Mouse (Mus musculus) ES-E14 (cell line): ENCODE results near the gene Gpr108. TPM values are rescaled to one million over a fixed set of nuclear protein-coding genes. Genes with fewer than 3 reads are reported as not detected.
A peak's percentile ranks its signal among the peaks of the same experiment; 100 is the strongest.

Source experiments
- DNase-seq: peaks from one replicate; pipeline ENCODE4 v3.0.0-alpha.2; 2013; ENCODE audit warnings: low read depth, low spot score
- H3K27ac ChIP-seq: 2 replicates; pipeline ENCODE4 v1.5.1; 2012; ENCODE audit warnings: low read depth, mild to moderate bottlenecking, low read length, moderate library complexity, mixed read lengths; ENCODE audit not compliant: poor library complexity, insufficient read depth, severe bottlenecking
- H3K36me3 ChIP-seq: 2 replicates; pipeline ENCODE4 v1.6.1; 2012; ENCODE audit warnings: mild to moderate bottlenecking, low read length, moderate library complexity, mixed read lengths; ENCODE audit not compliant: control insufficient read depth, poor library complexity, insufficient read depth, severe bottlenecking
- H3K4me1 ChIP-seq, 2 experiments: fragments of 150-350 bp in 1 of 2; sonication (generic) in 1 of 2; 2 replicates each; pipeline ENCODE4 v1.6.1; 2012; ENCODE audit warnings: low read length in 2 of 2, mild to moderate bottlenecking in 1 of 2, mixed read lengths in 1 of 2; ENCODE audit not compliant: control insufficient read depth in 2 of 2, insufficient read depth in 2 of 2, poor library complexity in 1 of 2
- H3K4me3 ChIP-seq, 2 experiments: fragments of 150-350 bp in 1 of 2; sonication (generic) in 1 of 2; 2 replicates each; pipeline ENCODE4 v1.5.1; 2012; ENCODE audit warnings: low read length in 2 of 2, low read depth in 1 of 2, mild to moderate bottlenecking in 1 of 2, mixed read lengths in 1 of 2; ENCODE audit not compliant: insufficient read depth in 1 of 2, poor library complexity in 1 of 2, severe bottlenecking in 1 of 2
- H3K9ac ChIP-seq: 2 replicates; pipeline ENCODE4 v1.6.1; 2012; ENCODE audit warnings: low read depth, mild to moderate bottlenecking, low read length, mixed read lengths; ENCODE audit not compliant: poor library complexity, insufficient read depth, severe bottlenecking
- H3K9me3 ChIP-seq: fragments of 150-350 bp; sonication (generic); 2 replicates; pipeline ENCODE4 v1.6.1; 2012; ENCODE audit warnings: low read depth, mild to moderate bottlenecking, low read length; ENCODE audit not compliant: control insufficient read depth, insufficient read depth
- CHD2 ChIP-seq: IDR thresholded peaks from 2 replicates; pipeline ENCODE4 v1.6.1; 2014; ENCODE audit warnings: mild to moderate bottlenecking, low read depth, low read length, inconsistent platforms
- HCFC1 ChIP-seq: IDR thresholded peaks from 2 replicates; pipeline ENCODE4 v1.6.1; 2012; ENCODE audit warnings: low read length, inconsistent platforms, borderline replicate concordance; ENCODE audit not compliant: insufficient read depth
- MAFK ChIP-seq: IDR thresholded peaks from 2 replicates; pipeline ENCODE4 v1.6.1; 2014; ENCODE audit warnings: mild to moderate bottlenecking, low read depth, low read length, inconsistent platforms; ENCODE audit not compliant: insufficient read depth
- ZC3H11A ChIP-seq: IDR thresholded peaks from 2 replicates; pipeline ENCODE4 v1.6.1; 2012; ENCODE audit warnings: low read depth, mild to moderate bottlenecking, inconsistent platforms, low read length, borderline replicate concordance
- ZNF384 ChIP-seq: IDR thresholded peaks from 2 replicates; pipeline ENCODE4 v1.6.1; 2012; ENCODE audit warnings: low read depth, low read length, inconsistent platforms
- in situ Hi-C, 2 experiments: fragments of 600-800 bp; cut with MboI; formaldehyde crosslinking; loops; one replicate each; pipeline ENCODE4 v1.15.1; 2025; ENCODE audit warnings: low sequenced_read_pairs in 2 of 2, inconsistent platforms in 1 of 2; ENCODE audit not compliant: unreplicated experiment in 2 of 2
- total RNA-seq: library from RNA; depleted of rRNA; stranded (reverse); fragments of 300-350 nt; gene quantifications from 2 replicates; pipeline ENCODE4 v1.2.3, GENCODE M21; 2012

Gene Gpr108
- total RNA-seq, 1 experiment, result 25.0 TPM

DNA sequence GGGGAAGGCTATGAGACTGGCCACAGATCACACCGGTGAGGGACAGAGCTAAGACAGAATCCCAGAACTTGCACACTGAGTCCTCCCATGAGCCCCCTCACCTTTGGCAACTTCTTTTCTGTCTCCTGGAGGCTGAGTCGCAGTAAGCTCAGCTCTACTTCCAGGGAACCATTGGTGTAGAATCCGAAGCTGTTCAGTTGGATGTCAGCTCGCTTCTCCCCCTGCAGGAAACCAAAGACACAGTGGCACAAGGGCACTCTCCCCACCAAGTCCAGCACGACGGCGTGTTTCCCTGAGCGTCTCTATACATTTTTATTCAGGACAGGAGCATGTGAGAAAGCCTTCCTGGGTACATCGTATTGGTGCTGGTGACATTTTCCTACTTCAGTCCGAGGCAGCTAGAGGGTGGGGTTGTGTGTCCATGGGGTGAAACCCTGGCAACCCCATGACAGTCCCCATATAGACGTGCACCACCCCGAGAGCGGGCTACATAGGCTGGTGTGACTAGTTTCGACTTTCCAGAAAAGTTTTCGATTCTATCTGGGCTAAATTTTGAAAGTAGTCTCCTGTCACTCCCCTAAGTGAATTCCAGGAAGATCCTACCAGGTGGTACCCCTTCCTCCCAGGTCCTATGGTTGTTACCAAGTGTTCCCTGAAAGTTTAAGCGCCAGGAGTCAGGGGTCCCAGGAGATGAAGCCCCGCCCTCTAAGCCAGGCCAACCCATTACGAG lies 1.4 kb downstream of the Gpr108 start:
- H3K4me3 ChIP-seq, result peak overlapping the region; percentile 77 to 84
- H3K27ac ChIP-seq, result no peak overlapping the region
- in situ Hi-C loops, result no loop called here
- H3K4me1 ChIP-seq, result peaks cover 0 to 11% of the 10 kb centered on the region in 2 experiments; a peak in 3 of 4 replicates
- peak overlapping the region; percentile 87 for H3K9ac ChIP-seq
- no peak for DNase-seq
- TF ChIP-seq HCFC1 (0 out of 2 replicates have a peak, but pooled peaks have one; percentile 13), CHD2 (no peak)
- H3K9me3 ChIP-seq, result no peaks in the 10 kb centered on the region
- H3K36me3 ChIP-seq, result peaks cover 9% of the 10 kb centered on the region; the same call in 1 of the 2 replicates

DNA sequence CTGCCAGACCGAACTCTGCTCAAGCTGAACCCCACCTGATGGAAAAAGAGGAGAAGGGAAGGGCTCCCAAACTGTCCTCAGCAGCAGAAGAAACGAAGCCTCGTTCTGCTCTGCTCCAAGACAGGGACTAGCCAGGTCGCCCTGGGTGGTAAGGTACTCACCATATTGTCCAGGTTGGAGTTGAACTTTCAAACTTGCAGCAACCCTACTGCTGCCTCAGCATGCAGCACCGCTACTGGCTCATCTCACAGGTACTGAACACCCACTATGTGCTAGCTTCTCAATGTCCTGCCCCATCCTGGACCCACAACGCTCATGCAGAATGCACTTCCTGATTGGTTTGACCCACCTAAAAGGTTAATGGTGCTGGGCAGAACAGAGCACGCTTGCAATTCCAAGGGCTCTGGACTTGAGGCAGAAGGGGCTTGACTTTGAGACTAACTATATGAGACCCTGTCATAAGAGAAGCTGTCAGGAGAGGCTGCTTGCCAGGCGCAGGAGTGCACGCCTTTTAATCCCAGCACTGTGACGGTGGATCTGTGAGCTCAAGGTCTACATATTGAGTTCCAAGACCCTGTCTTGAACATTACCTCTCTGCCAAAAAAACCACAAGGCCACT lies 2.8 kb downstream of the Gpr108 start:
- peaks cover 11% of the 10 kb centered on the region; the same call in 1 of the 2 replicates for H3K36me3 ChIP-seq
- in situ Hi-C loops, result no loop called here
- H3K4me1 ChIP-seq, result peaks cover 0 to 5% of the 10 kb centered on the region in 2 experiments; a peak in 2 of 4 replicates
- H3K27ac ChIP-seq, result no peak overlapping the region
- no peak for DNase-seq
- TF ChIP-seq MAFK (no peak), CHD2 (no peak), HCFC1 (no peak), ZNF384 (no peak), ZC3H11A (no peak)
- no peak overlapping the region for H3K9ac ChIP-seq
- no peaks in the 10 kb centered on the region for H3K9me3 ChIP-seq
- H3K4me3 ChIP-seq, result no peak overlapping the region

DNA sequence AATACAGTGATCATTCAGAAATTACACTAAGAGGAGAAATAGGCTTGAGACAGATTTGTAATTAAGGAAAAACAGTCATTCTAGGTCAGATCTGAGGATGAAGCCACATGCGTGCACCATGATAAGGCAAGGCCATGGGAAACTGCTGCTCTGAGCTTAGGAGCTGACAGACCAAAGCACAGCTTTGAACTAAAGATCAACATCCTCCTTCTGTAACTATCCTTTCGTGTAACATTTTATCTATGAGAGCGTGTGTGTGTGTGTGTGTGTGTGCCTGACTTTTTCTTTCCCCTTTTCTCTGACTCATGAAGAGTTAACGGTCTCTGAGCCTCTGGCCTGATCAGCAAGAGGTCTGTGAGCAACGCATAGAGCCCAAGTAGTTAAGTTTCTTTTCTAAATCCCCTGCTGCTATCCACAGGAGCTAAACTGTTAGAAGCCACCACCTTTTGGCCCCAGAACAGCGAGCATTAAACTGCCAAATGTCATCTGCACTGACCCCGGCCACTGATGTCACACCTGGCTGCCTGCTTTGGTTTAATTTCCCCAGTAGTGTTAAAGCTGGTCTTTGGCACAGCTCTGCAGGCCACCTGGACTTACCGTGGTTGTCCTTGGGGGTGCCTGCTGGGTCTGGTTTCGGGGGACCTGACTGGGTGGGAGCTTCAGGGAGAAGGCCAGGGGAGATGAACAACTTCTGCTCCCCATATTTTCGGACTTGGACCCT lies 4.4 kb downstream of the Gpr108 start:
- Histone ChIP-seq H3K36me3 (peaks cover 11% of the 10 kb centered on the region; the same call in 1 of the 2 replicates), H3K4me1 (peaks cover 0 to 4% of the 10 kb centered on the region in 2 experiments; a peak in 2 of 4 replicates), H3K9ac (no peak overlapping the region), H3K4me3 (no peak overlapping the region), H3K27ac (no peak overlapping the region), H3K9me3 (no peaks in the 10 kb centered on the region)
- TF ChIP-seq MAFK (no peak), ZNF384 (no peak), CHD2 (no peak), ZC3H11A (no peak), HCFC1 (no peak)
- in situ Hi-C loops, result no loop called here
- no peak for DNase-seq

DNA sequence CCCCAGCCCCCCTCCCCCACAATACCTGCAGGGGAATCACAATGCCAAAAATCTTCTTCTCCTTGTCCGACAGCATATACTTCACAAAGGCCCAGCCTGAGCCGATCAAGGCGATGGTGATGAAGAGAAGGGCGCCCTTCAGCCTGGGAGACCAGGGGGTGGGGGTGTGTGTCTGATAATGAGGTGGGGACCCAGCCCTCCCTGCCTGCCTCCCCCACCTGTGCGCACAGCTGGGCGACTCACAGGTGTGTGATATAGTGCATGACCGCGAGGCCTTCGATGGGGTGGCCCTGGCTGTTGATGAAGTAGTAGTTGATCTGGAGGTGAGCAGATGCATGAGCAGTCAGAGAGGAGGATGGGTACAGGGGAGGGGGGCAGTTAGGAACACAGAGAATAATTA lies 11.1 kb downstream of the Gpr108 start:
- no peak overlapping the region for H3K27ac ChIP-seq
- H3K4me3 ChIP-seq, result no peak overlapping the region
- no peak for DNase-seq
- in situ Hi-C loops, result no loop called here
- no peak for TF ChIP-seq ZC3H11A
- no peak for TF ChIP-seq HCFC1
- TF ChIP-seq MAFK, result no peak
- TF ChIP-seq ZNF384, result no peak
- H3K9ac ChIP-seq, result no peak overlapping the region
- H3K9me3 ChIP-seq, result no peaks in the 10 kb centered on the region
- H3K4me1 ChIP-seq, result no peaks in the 10 kb centered on the region
- H3K36me3 ChIP-seq, result peaks cover 27% of the 10 kb centered on the region
